Mouse (Mus musculus) brain, embryonic 14.5 days (tissue): Measurements from ENCODE around the gene Epb41l3. TPM values are rescaled to one million over a fixed set of nuclear protein-coding genes. Genes with fewer than 3 reads are reported as not detected.
A peak's percentile ranks its signal among the peaks of the same experiment; 100 is the strongest.

Experiments
- DNase-seq: peaks from one replicate; pipeline ENCODE4 v3.0.0-alpha.2; 2011; ENCODE audit warnings: low read depth
- CTCF ChIP-seq: fragments of 200-500 bp; IDR thresholded peaks from 2 replicates; pipeline ENCODE4 v1.5.1; 2012; ENCODE audit warnings: inconsistent platforms, mild to moderate bottlenecking, moderate library complexity, borderline replicate concordance; ENCODE audit not compliant: insufficient read depth, insufficient read length; ENCODE audit errors: extremely low read depth
- POLR2A ChIP-seq: fragments of 200-500 bp; IDR thresholded peaks from 2 replicates; pipeline ENCODE4 v1.6.1; 2012; ENCODE audit warnings: mild to moderate bottlenecking, inconsistent platforms, borderline replicate concordance; ENCODE audit not compliant: poor library complexity, insufficient read depth, insufficient read length, severe bottlenecking; ENCODE audit errors: extremely low read depth
- polyA plus RNA-seq: library from polyadenylated mRNA; depleted of rRNA; stranded (reverse); fragments of >200 nt; gene quantifications from 2 replicates; pipeline ENCODE4 v1.2.3, GENCODE M21; 2012

Epb41l3 gene
- polyA plus RNA-seq, 1 experiment: 51.7 TPM

DNA sequence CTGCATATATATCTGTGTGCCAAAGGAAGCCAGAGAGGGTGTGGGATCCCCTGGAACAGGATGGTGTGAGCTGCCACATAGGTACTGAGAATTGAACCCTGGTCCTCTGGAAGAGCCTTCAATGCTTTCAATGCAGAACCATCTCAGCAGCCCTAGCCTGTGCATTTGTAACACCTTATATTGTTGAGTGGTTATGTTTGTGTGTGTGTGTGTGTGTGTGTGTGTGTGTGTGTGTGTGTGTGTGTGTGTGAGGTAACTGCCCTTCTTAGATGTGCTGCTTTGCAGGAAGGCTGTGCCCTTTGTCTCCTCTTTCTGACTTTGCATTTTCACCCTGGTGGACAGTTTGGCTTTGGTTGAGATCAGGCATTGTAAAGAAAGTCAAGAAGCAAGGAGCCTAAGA lies 87.2 kb downstream of the Epb41l3 start:
- no peak for TF ChIP-seq POLR2A
- TF ChIP-seq CTCF: no peak
- DNase-seq: no peak

- peak; percentile 68 for DNase-seq
- TF ChIP-seq POLR2A (no peak), CTCF (no peak)
Observed at GRCm38 (mm10) chr17:69176949-69177501, 101.5 kb downstream of the Epb41l3 start.

GRCm38 (mm10) chr17:69177954-69178353 lies 102.5 kb downstream of the Epb41l3 start:
- TF ChIP-seq CTCF (no peak), POLR2A (no peak)
- DNase-seq: peak; percentile 53

DNA sequence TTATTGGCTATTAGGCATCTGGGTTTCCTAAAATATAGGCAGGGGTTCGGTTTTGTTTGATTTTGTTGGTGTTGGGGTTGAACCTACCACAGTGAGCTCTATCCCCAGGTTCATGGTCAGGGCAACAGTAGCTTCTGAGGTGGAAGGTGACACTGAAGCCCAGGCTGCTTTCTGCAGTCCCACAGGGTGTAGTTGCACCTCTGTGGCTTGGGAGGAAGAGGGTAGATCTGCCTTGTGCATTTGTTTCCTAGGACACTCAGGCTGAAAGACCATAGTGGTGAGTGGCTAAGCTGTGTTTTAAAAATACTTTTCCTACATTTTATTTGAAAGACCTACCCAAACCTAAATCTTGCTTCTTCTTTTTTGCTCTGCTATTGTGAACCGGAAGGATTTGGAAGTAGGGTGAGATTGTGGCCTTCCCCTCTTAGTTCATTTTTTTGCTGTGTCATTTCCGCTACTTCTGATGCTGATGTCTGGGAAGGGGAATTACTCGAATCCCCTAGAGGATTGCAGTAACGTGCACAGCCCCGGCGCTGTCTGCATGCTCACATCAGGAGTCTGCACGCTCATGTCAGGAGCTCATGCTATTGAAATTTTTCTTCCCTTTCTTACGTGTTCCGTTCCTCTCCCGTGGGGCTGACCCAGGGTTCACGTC lies 105.5 kb downstream of the Epb41l3 start:
- no peak for TF ChIP-seq POLR2A
- TF ChIP-seq CTCF: no peak

DNA sequence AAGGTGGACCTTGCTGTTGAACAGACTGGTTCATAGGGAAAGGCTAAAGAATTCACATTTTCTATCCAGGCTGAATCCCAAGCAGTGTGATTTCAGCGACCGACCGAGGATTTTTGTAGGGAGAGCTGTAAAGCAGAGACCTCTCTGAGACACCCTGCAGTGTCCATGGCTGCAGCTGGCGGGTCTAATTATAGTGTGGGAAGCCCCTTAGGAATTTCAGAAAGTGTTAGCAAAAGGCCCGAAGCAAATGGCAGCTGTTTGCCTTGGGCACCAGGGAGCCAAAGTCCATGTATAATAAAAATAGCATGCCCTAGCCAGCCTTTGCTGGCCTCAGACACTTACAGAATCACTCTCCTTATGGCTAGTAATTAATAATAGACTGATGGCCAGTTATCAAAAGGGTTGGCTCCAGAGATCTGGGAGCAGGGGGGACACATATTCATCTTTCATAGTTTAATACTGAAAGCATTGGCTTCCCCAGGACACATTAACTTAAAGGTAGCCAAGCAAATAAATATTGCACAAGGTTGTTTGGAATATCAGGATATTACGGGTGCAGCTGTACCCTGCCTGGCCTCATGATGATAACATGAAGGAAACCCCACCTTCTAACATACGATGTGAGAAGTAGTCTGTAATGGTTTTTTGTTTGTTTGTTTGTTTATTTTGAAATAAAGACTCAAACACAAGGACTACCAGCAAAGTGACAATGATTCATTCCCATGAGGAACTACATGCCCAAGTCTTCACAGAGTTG lies 106.3 kb downstream of the Epb41l3 start:
- DNase-seq: peak; percentile 71
- TF ChIP-seq CTCF (no peak), POLR2A (no peak)

More for the DNA sequence above, 105.5 kb downstream of the Epb41l3 start:
- DNase-seq: peak; percentile 84

DNA sequence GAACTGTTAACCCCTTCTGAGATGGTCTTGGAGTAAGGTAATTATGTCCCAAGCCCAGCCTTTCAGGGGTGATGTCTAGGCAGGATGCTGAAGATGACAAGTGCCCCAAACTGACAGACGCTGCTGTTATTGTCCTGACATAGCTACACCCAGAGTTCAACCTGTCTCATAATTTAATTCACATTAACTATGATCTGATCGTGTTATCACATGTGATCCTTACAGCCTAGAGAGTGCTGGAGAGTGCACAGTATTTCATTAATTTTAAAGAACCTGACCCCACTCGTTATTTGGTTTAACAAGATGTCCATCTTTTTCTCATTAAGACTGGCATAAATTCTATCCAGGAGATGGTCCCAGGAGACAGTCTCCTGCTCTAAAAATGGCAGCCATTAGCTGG lies 112.3 kb downstream of the Epb41l3 start:
- no peak for TF ChIP-seq CTCF
- no peak for TF ChIP-seq POLR2A
- DNase-seq: no peak

- no peak for TF ChIP-seq POLR2A
- no peak for TF ChIP-seq CTCF
- peak; percentile 78 for DNase-seq
Observed at GRCm38 (mm10) chr17:69192863-69193493, 117.5 kb downstream of the Epb41l3 start.

GRCm38 (mm10) chr17:69194599-69194998 lies 119.1 kb downstream of the Epb41l3 start:
- TF ChIP-seq CTCF (no peak), POLR2A (no peak)
- no peak for DNase-seq

DNA sequence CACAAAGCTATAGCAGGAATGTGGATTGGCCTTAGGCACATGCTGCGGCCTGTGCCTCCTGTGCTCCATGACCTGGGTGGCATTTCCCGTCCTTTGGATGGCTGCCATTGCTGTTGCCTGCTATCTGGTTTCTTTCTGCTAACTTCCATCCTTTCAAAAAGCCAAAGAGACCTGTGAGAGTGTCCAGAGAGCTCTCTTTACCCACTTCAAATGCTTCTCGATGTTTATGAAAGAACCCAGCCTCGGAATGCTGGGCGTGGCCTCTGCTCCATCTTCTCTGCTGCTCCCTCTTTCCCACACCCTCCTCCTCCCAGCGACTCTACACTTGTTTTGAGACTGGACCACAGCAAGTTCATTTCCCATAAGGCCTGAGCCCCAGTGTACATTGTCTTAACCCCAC lies 120.3 kb downstream of the Epb41l3 start:
- DNase-seq: no peak
- TF ChIP-seq POLR2A (no peak), CTCF (no peak)

- TF ChIP-seq CTCF: no peak
- TF ChIP-seq POLR2A: no peak
- peak; percentile 54 for DNase-seq
Observed at GRCm38 (mm10) chr17:69196656-69197055, 121.2 kb downstream of the Epb41l3 start.

GRCm38 (mm10) chr17:69198805-69199204 lies 123.3 kb downstream of the Epb41l3 start:
- no peak for DNase-seq
- no peak for TF ChIP-seq POLR2A
- TF ChIP-seq CTCF: no peak

- no peak for TF ChIP-seq POLR2A
- no peak for DNase-seq
Observed at GRCm38 (mm10) chr17:69199827-69200226, 124.3 kb downstream of the Epb41l3 start.

GRCm38 (mm10) chr17:69200936-69201335 lies 125.5 kb downstream of the Epb41l3 start:
- no peak for DNase-seq
- TF ChIP-seq POLR2A (no peak), CTCF (no peak)

DNA sequence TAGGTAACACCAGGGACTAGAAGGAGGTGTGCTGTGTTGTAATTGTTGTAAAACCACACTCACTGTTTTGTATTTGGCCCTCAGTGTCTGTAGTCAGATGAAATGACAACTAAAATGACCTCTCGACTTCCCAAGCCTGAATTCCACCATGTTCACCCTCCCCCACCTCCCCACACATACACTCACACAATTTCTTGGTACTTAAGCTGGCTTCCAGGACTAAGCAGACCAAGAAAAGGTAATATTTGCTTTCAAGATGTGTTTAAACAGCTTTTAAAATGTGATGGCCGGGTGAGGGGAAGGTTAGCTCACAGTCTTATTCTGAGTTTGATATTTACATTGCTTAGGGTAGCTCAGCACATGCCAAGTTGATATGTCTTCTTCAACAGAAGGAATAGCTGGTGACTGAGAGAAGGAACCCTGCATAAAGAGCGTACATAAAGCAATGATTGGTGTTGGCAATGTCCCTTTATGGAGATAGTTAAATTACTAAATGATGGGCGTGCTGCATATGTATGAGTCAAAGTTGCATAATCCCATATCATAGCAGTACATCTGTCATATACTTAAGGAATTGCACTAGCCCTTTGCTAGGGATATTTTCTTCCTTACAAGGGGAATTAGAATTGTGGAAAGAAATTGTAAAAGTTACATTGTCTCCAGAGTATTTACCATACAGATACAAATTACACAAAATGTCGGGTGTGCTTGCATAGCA lies 130.0 kb downstream of the Epb41l3 start:
- no peak for DNase-seq
- no peak for TF ChIP-seq POLR2A
- TF ChIP-seq CTCF: no peak
